Mouse (Mus musculus): ENCODE results near the gene Nup153.

The Nup153 gene

DNA sequence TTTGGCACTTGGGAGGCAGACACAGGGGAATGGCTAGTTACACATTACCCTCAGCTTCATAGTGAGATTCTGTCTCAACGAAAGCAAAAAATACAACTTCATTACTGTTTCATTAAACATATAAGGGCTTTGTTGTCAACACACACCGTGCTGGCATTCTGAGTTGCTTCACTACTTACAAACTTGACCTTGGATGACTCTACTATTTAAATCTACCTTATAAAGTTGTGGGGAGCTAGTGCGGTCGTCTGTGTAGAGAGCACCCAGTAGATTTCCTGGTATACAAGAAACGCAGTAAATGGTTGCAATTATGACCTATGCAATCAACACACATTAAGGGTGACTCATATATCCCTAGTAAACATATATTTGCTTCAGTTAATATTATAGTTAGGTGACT lies 671 bp upstream of the Nup153 start:
- peak; percentile 57 for DNase-seq (ENCODE audit: low read depth)

DNA sequence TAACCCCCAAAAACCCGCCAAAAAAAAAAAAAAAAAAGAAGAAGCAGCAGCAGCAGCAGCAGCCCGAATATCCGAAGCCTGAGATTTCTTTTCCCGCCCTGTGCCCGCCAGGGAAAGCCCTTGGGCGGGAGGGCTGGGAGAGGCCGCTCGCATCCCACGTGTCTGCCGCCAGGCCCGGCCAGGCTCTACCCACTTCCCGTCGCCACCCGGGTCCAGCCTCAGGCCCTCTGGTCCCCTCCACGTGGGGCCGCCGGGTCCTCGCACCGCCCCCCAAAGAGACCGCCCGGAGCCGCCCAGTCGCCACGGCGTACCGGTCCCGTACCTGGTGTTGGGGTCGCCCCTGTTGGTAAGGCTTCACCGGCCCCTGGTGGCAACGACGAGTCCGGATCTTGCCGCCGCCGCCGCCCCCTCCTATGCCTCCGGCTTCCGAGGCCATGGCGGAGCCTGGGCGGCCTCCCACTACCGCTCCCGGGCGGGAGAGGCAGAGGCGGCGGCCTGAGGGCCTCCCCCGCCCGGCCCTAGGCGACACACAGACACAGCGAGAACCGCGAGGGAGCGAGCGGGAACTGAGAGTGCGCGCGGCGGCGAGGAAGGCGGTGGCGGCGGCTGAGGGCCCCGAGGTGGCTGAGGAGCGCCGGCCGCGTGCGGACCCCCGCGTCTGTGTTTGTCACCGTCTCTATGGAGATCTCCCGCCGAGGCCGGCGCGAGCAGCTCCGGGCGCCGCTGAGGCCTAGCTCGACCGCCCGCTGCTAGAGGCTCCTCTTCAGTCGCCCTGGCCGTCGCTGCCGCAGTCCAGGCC lies 503 bp downstream of the Nup153 start:
- DNase-seq (ENCODE audit: low read depth) = peak; percentile 76

DNA sequence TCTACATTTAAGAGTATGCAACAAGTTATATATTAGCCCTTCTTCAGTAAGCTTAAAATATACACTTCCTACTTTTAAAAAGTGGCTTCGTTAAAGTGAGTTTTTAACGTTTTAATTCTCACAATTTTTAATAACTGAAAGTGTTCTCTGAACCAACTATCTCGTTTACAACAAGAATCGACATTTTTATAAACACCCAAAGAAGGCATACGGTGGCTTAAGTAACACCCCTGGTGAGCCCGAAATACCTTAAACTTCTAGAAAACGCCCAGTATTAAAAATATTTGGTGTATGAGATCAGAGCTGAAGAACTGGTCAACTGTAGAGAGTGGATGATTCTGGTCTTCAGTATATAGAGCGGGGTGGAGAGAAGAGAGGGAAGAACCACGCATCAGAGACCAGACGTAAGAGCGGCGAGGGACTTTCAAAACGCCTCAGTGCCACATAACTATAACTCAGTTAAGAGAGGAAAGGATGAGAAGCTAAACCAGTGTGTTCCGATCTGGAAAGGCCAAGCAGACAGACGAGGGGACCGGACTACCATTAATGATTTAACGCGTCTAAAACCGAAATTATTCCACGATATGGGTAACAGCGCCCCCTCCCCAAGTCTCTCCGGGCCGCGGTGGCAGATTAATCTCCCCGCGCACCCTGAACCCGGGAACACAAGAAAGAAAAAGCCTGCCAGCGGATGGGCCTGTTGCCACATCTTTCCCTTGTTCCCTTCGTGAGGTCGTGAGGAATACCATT lies 1.3 kb downstream of the Nup153 start:
- peak; percentile 62 for DNase-seq (ENCODE audit: low read depth)

DNA sequence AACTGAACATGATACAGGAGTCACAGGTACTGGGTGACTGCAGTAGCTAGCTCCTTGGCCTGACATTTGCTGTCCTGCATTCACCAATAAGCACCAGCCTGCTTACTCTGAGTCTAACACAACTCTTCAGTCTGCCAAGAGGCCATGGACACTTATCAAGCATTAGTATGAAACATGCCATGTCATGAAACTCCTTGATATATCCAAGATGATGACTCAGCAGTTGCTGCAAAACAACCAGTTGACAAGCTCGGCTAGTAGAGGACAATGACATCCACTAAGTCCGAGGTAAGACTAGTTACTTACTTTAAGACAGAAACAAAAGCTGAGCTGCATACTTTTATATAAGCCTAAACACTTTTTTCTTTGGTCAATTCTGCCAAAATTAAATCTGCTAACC lies 2.5 kb downstream of the Nup153 start:
- DNase-seq (ENCODE audit: low read depth) = peak; percentile 80

DNA sequence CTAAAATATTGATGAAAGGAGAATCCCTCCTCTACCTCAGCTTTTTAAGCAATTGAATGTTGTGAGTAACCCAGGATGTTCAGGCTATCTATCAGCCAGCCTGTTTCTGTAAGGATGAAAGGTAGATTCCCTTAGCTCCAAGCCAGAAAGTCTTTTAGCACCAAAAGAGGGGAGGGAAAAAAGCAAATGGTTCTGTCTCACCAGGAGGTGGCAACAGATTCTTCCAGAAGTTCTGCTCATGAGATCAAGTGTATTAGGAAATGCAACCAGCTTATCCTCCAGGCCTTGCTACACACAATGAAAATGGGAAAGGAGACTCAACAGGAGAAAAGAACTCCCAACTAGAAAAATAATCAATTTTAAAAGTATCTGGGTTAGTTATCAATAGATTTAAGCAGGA lies 3.4 kb downstream of the Nup153 start:
- peak; percentile 68 for DNase-seq (ENCODE audit: low read depth)

DNA sequence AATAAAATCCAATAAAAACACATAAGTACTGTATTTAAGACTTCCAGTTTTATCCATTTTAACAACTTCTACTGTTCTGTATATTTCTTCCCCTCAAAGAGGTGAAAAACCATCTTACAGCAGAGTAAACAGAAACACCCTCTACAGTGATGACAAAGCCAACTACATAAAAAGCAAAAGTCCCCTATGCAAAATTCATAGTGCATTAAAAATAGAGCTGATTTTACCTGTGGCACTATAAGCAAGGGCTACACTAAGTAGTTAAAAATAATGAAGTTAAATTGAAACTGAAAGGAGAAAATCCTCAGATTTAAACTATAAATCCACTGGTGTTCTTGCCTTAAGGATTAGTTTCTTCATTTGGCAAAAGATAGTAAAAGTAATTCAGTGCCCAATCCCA lies 6.7 kb downstream of the Nup153 start:
- no peak for DNase-seq (ENCODE audit: low read depth)

DNA sequence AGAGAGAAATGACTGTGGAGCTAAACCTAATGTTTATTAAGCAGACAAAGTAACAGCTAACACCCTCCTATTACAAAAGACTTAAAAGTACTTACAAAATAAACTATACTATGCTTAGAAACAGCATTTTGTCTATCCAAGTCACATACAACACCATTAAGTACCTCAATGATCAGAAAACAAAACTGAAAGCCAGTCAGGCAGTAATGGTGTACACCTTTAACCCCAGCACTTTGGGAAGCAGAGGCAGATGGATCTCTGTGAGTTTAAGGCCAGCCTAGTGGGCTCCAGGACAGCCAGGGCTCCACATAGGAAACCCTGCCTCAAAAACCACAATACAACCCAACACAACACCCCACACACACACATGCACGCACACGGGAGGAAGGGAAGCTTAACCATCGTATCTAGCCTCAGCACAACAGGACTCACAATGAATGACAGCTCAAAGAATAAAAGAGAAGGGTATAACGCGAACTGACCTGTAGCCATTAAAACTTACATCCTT lies 8.8 kb downstream of the Nup153 start:
- no peak for DNase-seq (ENCODE audit: low read depth)

DNA sequence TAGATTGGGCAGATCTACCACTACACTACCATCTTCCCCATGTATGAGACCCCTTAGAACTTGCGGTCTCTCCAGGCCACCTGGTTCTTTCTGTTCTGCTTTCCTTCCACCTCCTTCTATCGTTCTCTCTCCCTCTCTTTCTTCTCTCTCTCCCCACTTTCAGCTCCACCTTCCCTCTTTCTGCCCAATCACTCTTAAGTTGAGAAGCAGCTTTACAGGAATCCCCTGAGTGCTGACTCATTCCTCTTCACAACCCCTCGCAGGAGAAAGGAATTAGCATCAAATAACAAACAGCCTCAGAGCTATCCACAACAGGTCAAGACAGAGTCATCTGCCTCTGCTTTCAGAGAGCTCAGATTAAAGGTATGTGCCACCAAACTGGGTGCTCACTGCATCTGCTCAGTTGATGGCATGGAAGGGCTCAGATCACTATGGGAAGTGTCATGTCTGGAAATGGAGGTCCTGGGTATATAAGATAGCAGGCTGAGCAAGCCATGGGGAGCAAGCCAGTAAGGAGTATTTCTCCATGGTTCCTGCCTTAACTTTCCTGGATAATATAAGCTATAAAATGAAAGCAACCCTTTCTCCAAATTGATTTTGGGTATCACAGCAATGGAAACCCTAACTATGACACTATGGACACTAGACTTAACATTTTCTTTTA lies 11.6 kb downstream of the Nup153 start:
- peak; percentile 80 for DNase-seq (ENCODE audit: low read depth)

DNA sequence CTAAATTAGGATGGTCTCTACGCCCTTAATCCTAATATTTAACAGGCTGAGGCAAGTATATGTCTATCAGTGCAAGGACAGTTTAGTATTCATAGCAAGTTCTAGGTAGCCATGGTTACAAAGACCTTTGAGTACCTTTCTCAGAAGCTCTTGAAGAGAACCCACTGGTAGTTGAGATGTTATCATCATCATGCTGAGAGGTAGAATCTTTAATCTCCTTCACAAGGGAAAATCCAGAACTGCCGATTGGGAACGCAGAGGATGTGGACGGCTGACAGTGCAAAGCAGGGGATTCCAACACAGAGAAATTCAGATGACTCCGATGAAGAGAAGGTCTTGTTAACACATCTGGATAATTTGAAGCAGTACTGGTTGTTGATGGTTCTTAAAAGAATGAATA lies 14.3 kb downstream of the Nup153 start:
- DNase-seq (ENCODE audit: low read depth) = no peak

DNA sequence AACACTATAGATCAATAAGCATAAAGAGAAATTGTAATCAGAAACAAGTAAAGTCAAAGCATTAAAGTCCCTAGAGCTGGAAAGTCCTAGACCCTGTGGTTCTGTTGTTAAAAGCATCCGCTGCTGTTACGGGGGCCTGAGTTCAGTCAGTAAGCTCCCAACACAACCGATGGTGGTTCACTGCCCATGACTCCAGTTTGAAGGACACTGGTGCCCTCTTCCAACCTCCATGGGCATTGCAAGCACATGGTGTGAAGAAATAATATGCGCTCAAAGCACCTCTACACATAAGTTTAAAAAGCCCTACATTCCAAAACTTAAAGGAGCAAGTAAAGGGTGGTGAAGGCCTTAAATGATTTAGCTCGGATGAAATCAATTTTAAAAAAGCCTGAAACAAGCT lies 24.6 kb downstream of the Nup153 start:
- peak; percentile 46 for DNase-seq (ENCODE audit: low read depth)

DNA sequence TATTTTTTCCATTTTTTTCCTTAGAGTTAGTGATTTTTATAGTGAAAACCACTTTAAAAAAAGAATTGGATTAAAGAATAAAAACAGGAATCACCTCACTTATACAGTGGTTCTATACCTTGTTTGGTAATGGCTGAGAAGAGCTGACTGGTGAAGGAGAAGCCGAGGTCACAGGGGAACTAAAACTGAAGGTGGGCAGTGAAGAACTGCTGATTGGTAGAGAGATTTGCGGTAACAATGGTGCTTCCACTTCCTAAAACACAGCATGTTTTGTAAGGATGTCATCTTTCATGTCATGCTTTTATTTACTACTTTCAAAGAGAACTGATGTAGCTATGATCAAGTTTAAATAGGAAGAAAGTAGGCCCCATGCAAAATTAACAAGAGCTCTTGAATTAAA lies 26.3 kb downstream of the Nup153 start:
- DNase-seq (ENCODE audit: low read depth) = no peak

DNA sequence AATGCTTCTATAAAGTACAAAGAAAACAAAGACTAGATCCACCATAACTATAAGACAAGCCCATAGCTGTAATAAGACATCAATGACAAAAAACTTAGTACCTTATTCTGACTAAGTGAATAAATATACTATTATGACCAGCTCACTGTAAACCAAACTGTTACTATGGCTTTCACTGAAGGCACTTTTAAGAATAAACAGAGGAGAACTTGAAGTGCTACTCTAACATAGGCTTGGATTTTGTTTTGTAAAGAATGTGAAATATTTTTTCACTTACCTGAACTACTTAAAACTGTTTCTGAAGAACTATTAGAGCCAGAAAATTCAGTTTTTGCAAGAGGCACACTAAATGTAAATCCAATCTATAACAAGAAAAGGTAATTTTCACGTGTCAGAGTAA lies 28.4 kb downstream of the Nup153 start:
- DNase-seq (ENCODE audit: low read depth) = no peak

DNA sequence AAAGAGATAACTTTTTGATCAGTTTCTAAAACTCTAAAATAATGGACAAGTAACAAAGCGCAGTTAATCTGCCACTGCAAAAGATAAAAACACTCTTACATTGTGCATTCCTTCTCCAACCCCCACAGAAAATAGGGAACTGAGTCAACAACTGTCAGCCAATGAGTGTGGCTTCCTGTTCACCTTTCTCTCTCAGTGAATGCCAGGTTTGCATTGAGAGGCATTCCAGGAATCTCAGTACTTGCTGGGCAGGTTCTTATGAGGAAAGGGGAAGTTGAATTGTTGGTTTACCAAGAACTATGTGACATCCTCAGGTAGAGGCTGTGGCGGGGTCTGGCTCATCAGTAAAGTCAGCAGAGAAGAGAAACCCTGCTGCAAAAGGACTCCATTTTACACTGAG lies 31.0 kb downstream of the Nup153 start:
- DNase-seq (ENCODE audit: low read depth) = no peak

DNA sequence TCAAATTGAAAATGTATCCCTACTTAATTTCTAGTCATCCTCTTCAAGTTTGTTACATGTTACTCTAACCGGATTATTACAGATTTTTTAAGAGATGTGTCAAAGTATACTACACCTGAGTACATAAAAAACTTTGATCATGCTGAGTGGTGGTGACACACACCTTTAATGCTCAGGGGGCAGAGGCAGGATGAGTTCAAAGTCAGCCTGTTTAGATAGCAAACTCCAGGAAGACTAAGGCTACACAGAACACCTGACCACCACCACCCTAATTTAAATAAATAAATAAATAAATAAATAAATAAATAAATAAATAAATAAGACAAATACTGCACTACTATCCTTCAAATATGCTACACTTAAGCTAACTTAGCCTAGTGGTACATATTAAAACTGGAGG lies 31.8 kb downstream of the Nup153 start:
- DNase-seq (ENCODE audit: low read depth) = no peak

DNA sequence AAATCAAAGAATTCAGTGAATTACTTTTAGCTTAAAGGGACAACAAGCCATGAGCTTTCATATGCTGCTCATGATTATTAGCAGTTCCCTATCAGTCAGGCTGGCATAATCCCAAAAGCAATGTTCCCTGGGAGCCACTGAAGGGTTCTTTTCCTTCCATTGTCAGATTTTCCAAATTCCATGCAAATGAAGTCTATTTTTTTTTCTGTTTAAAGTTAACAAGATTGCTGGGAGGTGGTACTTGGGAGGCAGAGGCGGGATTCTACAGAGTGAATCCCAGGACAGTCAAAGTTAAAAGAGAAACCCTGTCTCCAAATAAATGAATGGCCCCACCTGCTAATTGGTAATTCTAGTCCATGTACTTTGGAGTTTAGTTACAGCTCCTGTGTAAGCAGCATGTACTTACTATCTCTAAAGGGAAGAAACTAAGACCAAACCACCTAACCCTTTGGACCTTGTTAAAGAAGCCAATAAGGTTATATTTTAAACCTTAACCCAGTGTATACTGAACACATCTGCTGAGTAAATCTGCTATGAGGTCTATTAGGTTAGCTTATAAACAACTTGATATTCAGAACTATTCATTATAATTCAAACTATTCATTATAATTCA lies 32.3 kb downstream of the Nup153 start:
- no peak for DNase-seq (ENCODE audit: low read depth)

DNA sequence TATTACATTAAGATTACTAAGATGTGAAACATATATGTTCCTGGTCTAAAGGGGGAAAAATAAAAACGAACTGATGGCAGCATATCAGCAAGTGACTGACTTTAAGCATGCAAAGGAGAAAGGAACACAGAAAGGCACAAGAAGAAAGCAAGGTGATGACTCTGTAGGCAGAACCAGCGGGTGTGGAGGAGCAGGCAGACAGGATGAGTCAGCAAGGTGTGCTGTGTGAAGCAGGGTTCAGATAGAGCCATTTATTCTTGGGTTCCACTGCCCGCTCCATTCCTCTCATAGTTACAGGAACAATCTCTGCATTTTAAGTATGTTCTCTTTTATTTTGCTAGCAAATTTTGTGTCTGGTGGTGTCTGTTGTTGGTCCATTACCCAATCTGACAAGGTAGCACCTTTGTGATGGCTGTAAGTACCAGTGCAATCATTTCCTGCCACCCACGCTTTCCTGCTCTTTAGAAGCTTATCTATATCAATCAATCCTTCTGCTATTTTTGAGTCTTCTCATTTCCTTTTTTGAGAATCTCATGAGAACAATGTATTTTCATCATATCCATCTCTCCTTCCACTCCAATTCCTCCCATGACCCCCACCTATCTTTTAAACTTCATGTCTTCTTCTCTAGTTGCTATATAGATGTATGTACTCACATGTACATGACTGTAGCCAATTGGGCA lies 37.0 kb downstream of the Nup153 start:
- peak; percentile 64 for DNase-seq (ENCODE audit: low read depth)

DNA sequence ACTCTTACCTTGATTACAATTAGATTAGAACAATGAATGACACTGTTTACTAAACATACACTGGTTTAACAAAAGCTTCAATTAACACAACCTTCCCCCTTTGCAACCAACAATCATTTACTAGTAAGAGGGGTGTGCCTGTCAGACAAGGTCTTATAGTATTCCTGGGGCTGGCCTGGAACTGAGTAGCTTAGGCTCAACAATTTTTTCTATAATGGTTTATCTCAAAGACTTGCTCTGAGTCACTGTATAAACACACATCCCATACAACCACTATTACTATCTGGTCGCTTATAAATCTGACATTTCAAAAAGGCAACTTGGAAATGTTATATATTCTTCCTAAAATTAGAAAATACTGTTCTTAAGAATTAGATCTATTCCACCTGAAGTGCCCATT lies 44.4 kb downstream of the Nup153 start:
- DNase-seq (ENCODE audit: low read depth) = no peak

DNA sequence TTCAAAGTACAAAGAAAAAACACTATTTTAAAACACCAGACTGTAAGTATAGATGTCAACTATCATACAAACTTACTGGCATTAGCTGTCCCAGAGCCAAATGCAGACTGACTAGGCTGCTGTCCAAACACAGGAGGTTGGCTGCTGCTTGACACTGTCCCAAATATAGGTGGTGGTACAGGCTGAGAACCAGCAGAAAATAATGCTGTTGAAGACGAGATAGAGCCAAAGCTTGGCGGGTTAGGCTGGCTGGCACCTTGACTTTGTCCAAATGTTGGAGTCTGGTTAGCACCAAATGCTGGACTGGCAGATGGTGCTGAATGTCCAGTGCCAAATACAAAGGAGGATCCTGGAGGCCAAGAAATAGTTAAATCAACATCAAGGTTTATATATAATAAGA lies 44.8 kb downstream of the Nup153 start:
- no peak for DNase-seq (ENCODE audit: low read depth)

DNA sequence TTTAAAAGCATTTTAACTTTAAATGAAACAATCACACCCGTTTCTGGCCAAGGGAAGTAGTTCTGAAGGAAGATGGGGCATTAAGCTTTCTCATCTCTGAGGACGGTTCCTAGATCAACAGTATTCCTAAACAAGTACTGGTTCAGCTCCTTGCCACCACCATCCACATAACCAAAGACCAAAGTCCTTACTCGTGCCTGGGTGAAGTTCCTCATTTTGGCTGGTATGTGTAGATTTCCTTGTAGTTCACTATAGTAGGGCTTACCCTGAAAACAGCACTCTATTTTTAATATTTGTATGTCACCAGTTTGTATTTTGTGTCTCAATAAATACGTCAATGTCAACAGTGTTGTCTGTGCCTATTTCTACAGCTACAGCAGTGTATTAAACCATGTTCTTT lies 50.0 kb downstream of the Nup153 start:
- no peak for DNase-seq (ENCODE audit: low read depth)

DNA sequence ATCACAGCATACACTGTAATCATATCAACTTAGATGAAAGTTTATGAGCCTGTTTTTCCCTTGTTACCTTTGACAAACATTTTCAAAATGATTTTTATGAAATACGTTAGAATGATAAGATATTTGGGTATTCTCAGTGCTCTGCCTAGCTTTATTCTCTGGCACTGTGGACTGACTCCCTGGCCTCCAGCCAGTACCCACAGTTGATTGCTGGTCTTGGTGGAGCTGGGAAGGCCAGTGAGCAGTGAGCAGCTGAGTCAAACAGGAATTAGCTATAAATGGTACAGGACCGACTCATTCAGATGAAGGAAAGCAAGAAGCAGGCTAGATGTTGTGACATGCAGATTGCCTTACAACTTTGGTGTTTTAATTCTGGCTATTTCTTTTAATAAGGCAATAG lies 53.1 kb downstream of the Nup153 start:
- DNase-seq (ENCODE audit: low read depth) = peak; percentile 62

DNA sequence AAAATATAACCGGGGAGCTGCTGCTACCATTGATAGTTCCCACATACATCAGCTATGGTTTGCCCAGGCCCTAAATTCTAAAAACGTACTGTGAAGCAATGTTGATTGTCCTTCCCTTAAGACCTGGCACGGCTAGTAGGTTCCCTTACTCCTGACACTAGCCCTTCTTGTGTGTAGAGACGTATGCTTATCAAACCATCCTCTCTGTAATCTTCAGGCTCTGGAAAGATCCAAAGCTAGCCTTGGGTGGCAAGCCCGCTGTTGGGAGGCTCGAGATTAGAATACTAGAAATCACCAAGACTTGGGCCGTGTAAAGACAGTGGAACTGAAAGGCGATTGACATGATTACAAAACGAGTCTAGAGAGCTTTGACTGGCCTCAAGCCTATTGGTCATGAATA lies 57.2 kb downstream of the Nup153 start:
- DNase-seq (ENCODE audit: low read depth) = no peak
